In the genomic region with DNA sequence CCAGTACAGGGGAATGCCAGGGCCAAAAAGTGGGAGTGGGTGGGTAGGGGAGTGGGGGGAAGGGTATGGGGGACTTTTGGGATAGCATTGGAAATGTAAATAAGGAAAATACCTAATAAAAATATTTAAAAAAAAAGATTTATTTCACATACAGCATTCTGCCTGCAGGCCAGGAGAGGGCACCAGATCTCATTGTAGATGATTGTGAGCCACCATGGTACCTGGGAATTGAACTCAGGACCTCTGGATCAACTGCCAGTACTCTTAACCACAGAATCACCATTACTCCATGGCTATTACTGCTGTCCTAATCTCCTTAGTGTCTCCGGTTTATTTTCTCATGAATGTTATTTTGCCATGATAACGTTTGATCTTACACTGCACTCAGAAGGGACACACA, we compare ENCODE assay signal across 7 mouse cellular contexts.
DNase-seq lines count a peak whose midpoint lies in the region; TF ChIP-seq lines count a peak whose summit lies in the region.
"Not testable (repeated sequence)": the region's sequence is repeated elsewhere in the genome, so short reads cannot be mapped to it uniquely, and the experiment has no call there.

No protein-coding gene starts in this region.

- TF ChIP-seq POLR2A in MEL (IDR thresholded peaks at IDR 0.05; ENCODE audit: control insufficient read depth in 1 of 2, insufficient read depth in 1 of 2, low read depth in 1 of 2, low read length in 2 of 2, poor library complexity in 1 of 2); liver, adult 2 months (IDR thresholded peaks at IDR 0.05; ENCODE audit: extremely low read depth, insufficient read depth, low read length): not testable (repeated sequence)

- not testable (repeated sequence) for H3K9ac ChIP-seq in MEL (ENCODE audit: control insufficient read depth, low read depth, low read length, poor library complexity, severe bottlenecking); liver, adult 2 months (ENCODE audit: low read depth, low read length)

- not testable (repeated sequence) for TF ChIP-seq RAD21 in MEL (IDR thresholded peaks at IDR 0.05; ENCODE audit: low read depth, low read length)

- H3K36me3 ChIP-seq in MEL (ENCODE audit: control insufficient read depth in 1 of 2, insufficient read depth in 2 of 2, low read length in 2 of 2); liver, adult 2 months (ENCODE audit: control insufficient read depth, insufficient read depth, low read length): not testable (repeated sequence)

- peak; percentile 27 for DNase-seq in 3134 (ENCODE audit: extremely low read depth, insufficient read length, low spot score)
- peak; percentile 25 for DNase-seq in CD4-positive helper T cell, adult 2 months (ENCODE audit: low read depth, low spot score)
- peak; percentile 73 for DNase-seq in MEL (ENCODE audit: low read depth, low spot score)
- DNase-seq in WW6 (ENCODE audit: low read depth, low spot score): peak; percentile 34
- DNase-seq in induced T-regulatory cell, adult 2 months (ENCODE audit: low read depth): peak; percentile 31
- peak; percentile 9 for DNase-seq in liver, adult 2 months (ENCODE audit: extremely low read depth, low read depth, low spot score)
- peak; percentile 10 for DNase-seq in naive thymus-derived CD4-positive, alpha-beta T cell, adult 2 months (ENCODE audit: low read depth)

- TF ChIP-seq CTCF in MEL (IDR thresholded peaks at IDR 0.05 in 2 of 3, conservative IDR thresholded peaks at IDR 0.05 in 1 of 3; ENCODE audit: control insufficient read depth in 1 of 3, insufficient read depth in 1 of 3, low read depth in 2 of 3, low read length in 3 of 3, poor library complexity in 1 of 3, severe bottlenecking in 1 of 3): peak in 2 of 3 experiments; percentile 18 to 29; a peak in 3 of 6 replicates
- not testable (repeated sequence) for TF ChIP-seq CTCF in liver, adult 2 months (IDR thresholded peaks at IDR 0.05; ENCODE audit: low read depth, low read length)

- WGBS in liver, adult 2 months: 81% methylated on average over 2 of the region's 2 CpGs

- H3K9me3 ChIP-seq in MEL (replicated peaks; ENCODE audit: insufficient read depth, low read length): not testable (repeated sequence)

- not testable (repeated sequence) for TF ChIP-seq EP300 in MEL (IDR thresholded peaks at IDR 0.05; ENCODE audit: low read depth in 1 of 2, low read length in 2 of 2)

- not testable (repeated sequence) for H3K27me3 ChIP-seq in MEL (ENCODE audit: control insufficient read depth in 1 of 2, insufficient read depth in 2 of 2, low read length in 2 of 2); liver, adult 2 months (ENCODE audit: control insufficient read depth, insufficient read depth, low read length)

- H3K4me3 ChIP-seq in MEL (ENCODE audit: control insufficient read depth in 1 of 2, insufficient read depth in 1 of 2, low read depth in 2 of 2, low read length in 2 of 2); liver, adult 2 months (ENCODE audit: insufficient read depth, low read depth, low read length): not testable (repeated sequence)

- H3K4me1 ChIP-seq in MEL (ENCODE audit: control insufficient read depth in 1 of 2, insufficient read depth in 2 of 2, low read length in 2 of 2); liver, adult 2 months (ENCODE audit: control insufficient read depth, insufficient read depth, low read length): not testable (repeated sequence)

- not testable (repeated sequence) for H3K79me2 ChIP-seq in MEL (ENCODE audit: control insufficient read depth, insufficient read depth, low read length, poor library complexity); liver, adult 2 months (ENCODE audit: control insufficient read depth, insufficient read depth, low read length)

- H3K27ac ChIP-seq in MEL (ENCODE audit: control insufficient read depth, low read depth, low read length); liver, adult 2 months (replicated peaks; ENCODE audit: insufficient read depth, low read depth, low read length): not testable (repeated sequence)

Comparison
In these comparisons a context has a peak if more than half of its experiments do, and no peak if none do; other contexts are left out.
1. DNase-seq: peak in every context shown above with its lines; median percentile 73 in MEL; 34 in WW6; 31 in induced T-regulatory cell, adult 2 months; 27 in 3134; 25 in CD4-positive helper T cell, adult 2 months; 10 in naive thymus-derived CD4-positive, alpha-beta T cell, adult 2 months; 9 in liver, adult 2 months.